Mouse (Mus musculus) limb, embryonic 14.5 days (tissue): ENCODE results near the gene Rnf187. TPM values are rescaled to one million over a fixed set of nuclear protein-coding genes. Genes with fewer than 3 reads are reported as not detected.

Experiments
- ATAC-seq: fragments of 200-750 bp; cut with Nextera tagmentation; 2 replicates; pipeline ENCODE4 v1.8.0; 2017; ENCODE audit warnings: low read depth, moderate number of reproducible peaks, moderate TSS enrichment; ENCODE audit not compliant: low FRiP score
- DNase-seq: peaks from one replicate; pipeline ENCODE4 v3.0.0-alpha.2; 2015; ENCODE audit warnings: low spot score
- H3K27ac ChIP-seq: fragments of 300-500 bp; sonication (generic); replicated peaks from 2 replicates; pipeline ENCODE4 v1.5.1; 2014; ENCODE audit warnings: low read depth, mild to moderate bottlenecking, low read length, moderate library complexity, mixed read lengths
- H3K27me3 ChIP-seq: fragments of 300-500 bp; sonication (generic); 2 replicates; pipeline ENCODE4 v1.6.1; 2014; ENCODE audit warnings: low read length, mixed read lengths; ENCODE audit not compliant: control insufficient read depth, insufficient read depth
- H3K36me3 ChIP-seq: fragments of 300-500 bp; sonication (generic); 2 replicates; pipeline ENCODE4 v1.6.1; 2014; ENCODE audit warnings: mild to moderate bottlenecking, low read length, moderate library complexity, mixed read lengths; ENCODE audit not compliant: control insufficient read depth, insufficient read depth
- H3K4me1 ChIP-seq: fragments of 300-500 bp; sonication (generic); 2 replicates; pipeline ENCODE4 v1.6.1; 2014; ENCODE audit warnings: antibody characterized with exemption, low read length, mixed read lengths; ENCODE audit not compliant: control insufficient read depth, insufficient read depth
- H3K4me2 ChIP-seq: fragments of 300-500 bp; sonication (generic); replicated peaks from 2 replicates; pipeline ENCODE4 v1.6.1; 2014; ENCODE audit warnings: low read depth, mild to moderate bottlenecking, low read length, moderate library complexity; ENCODE audit not compliant: severe bottlenecking
- H3K4me3 ChIP-seq: fragments of 300-500 bp; sonication (generic); replicated peaks from 2 replicates; pipeline ENCODE4 v1.5.1; 2014; ENCODE audit warnings: low read length
- H3K9ac ChIP-seq: fragments of 300-500 bp; sonication (generic); 2 replicates; pipeline ENCODE4 v1.6.1; 2014; ENCODE audit warnings: mild to moderate bottlenecking, low read depth, low read length, moderate library complexity; ENCODE audit not compliant: severe bottlenecking
- H3K9me3 ChIP-seq: fragments of 300-500 bp; sonication (generic); 2 replicates; pipeline ENCODE4 v1.6.1; 2016; ENCODE audit warnings: low read length; ENCODE audit not compliant: control insufficient read depth
- POLR2A ChIP-seq: fragments of 200-500 bp; IDR thresholded peaks from 2 replicates; pipeline ENCODE4 v1.8.0; 2012; ENCODE audit warnings: inconsistent platforms, mild to moderate bottlenecking, moderate library complexity, borderline replicate concordance; ENCODE audit not compliant: insufficient read depth, insufficient read length; ENCODE audit errors: extremely low read depth
- WGBS: fragments of 180-500 bp; shearing (Covaris S2); extraction: QIAGEN DNeasy Blood & Tissue Kit; methylation state at CpG from one replicate; pipeline ENCODE4 v1.1.7; 2014; 5-methylcytosine and 5-hydroxymethylcytosine counted together
- polyA plus RNA-seq, 2 experiments: library from polyadenylated mRNA; depleted of rRNA in 1 of 2; stranded (reverse) in 1 of 2; unstranded in 1 of 2; fragments of >200 nt; fragmentation: Nextera tagmentation in 1 of 2; extraction: Ambion mirVana in 1 of 2; gene quantifications; 2 replicates each; pipeline versions ENCODE4 v1.2.1 to v1.2.3; 2012 to 2014

Gene Rnf187
- polyA plus RNA-seq, 2 experiments = 248 to 284 TPM

GRCm38 (mm10) chr11:58949480-58950431 lies 11.0 kb upstream of the Rnf187 start:
- Histone ChIP-seq H3K4me1 (0 out of 2 replicates have a peak, but pooled peaks cover 7% of the 10 kb centered on the region), H3K36me3 (no peaks in the 10 kb centered on the region), H3K9me3 (no peaks in the 10 kb centered on the region), H3K27me3 (peaks cover 7% of the 10 kb centered on the region; the same call in 1 of the 2 replicates), H3K9ac (peak overlapping the region; percentile 55), H3K4me2 (peak overlapping the region; percentile 68), H3K27ac (peak overlapping the region; percentile 74), H3K4me3 (peak overlapping the region; percentile 44)
- 8% methylated on average over 20 of the region's 20 CpGs for WGBS
- peak; percentile 78 for DNase-seq
- no peak for ATAC-seq
- no peak for TF ChIP-seq POLR2A

GRCm38 (mm10) chr11:58948542-58949479 lies 10.1 kb upstream of the Rnf187 start, which contains the start of gene Hist3h2ba:
Gene Hist3h2ba (plus strand): TSS chr11:58948920.
- peaks cover 7% of the 10 kb centered on the region; the same call in 1 of the 2 replicates for H3K27me3 ChIP-seq
- peak; percentile 90 for ATAC-seq

GRCm38 (mm10) chr11:58947798-58948528 lies 9.2 kb upstream of the Rnf187 start:
- peak overlapping the region; percentile 43 for H3K9ac ChIP-seq
- H3K4me2 ChIP-seq = peak overlapping the region; percentile 68
- H3K4me1 ChIP-seq = 0 out of 2 replicates have a peak, but pooled peaks cover 7% of the 10 kb centered on the region
- peak; percentile 48; the same call in 1 of the 2 replicates for ATAC-seq
- H3K9me3 ChIP-seq = no peaks in the 10 kb centered on the region
- TF ChIP-seq POLR2A = no peak
- peak; percentile 39 for DNase-seq
- H3K27me3 ChIP-seq = peaks cover 7% of the 10 kb centered on the region; the same call in 1 of the 2 replicates
- H3K4me3 ChIP-seq = peak overlapping the region; percentile 44
- WGBS = 16% methylated on average over 23 of the region's 23 CpGs
- peak overlapping the region; percentile 81 for H3K27ac ChIP-seq
- H3K36me3 ChIP-seq = no peaks in the 10 kb centered on the region

More at GRCm38 (mm10) chr11:58948542-58949479, 10.1 kb upstream of the Rnf187 start, which contains the start of gene Hist3h2ba:
- H3K9me3 ChIP-seq = no peaks in the 10 kb centered on the region
- WGBS = under 1% methylated on average over 43 of the region's 48 CpGs
- peak; percentile 91 for DNase-seq
- H3K9ac ChIP-seq = peak within 1 kb of the TSS; percentile 55
- H3K4me3 ChIP-seq = peak within 1 kb of the TSS; percentile 44
- H3K27ac ChIP-seq = peak within 1 kb of the TSS; percentile 81
- 0 out of 2 replicates have a peak, but pooled peaks cover 7% of the 10 kb centered on the region for H3K4me1 ChIP-seq
- H3K36me3 ChIP-seq = no peaks in the 10 kb centered on the region
- H3K4me2 ChIP-seq = peak within 1 kb of the TSS; percentile 68
- TF ChIP-seq POLR2A = peak; percentile 96; the same call in 1 of the 2 replicates

- no peak for TF ChIP-seq POLR2A
- Histone ChIP-seq H3K9me3 (no peaks in the 10 kb centered on the region), H3K9ac (no peak overlapping the region), H3K4me2 (no peak overlapping the region; the same call in 1 of the 2 replicates), H3K4me3 (no peak overlapping the region), H3K36me3 (no peaks in the 10 kb centered on the region), H3K27me3 (peaks cover 7% of the 10 kb centered on the region; the same call in 1 of the 2 replicates), H3K27ac (no peak overlapping the region), H3K4me1 (0 out of 2 replicates have a peak, but pooled peaks cover 7% of the 10 kb centered on the region)
- no peak for DNase-seq
- 75% methylated on average over 3 of the region's 3 CpGs for WGBS
- ATAC-seq = no peak
These were observed 8.6 kb upstream of the Rnf187 start for GRCm38 (mm10) chr11:58947306-58947705.
